Mouse (Mus musculus) MEL (cell line): ENCODE measurements around the gene Slc18a3.

Experiments used
- CTCF ChIP-seq, 3 experiments: IDR thresholded peaks in 2 of 3; conservative IDR thresholded peaks in 1 of 3; 2 replicates each; pipeline ENCODE4 v1.5.1; 2011 to 2012; ENCODE audit warnings: low read length in 3 of 3, low read depth in 2 of 3, mild to moderate bottlenecking in 2 of 3, improper control_type of control experiment in 1 of 3, inconsistent platforms in 1 of 3, mixed read lengths in 1 of 3, moderate library complexity in 1 of 3; ENCODE audit not compliant: control insufficient read depth in 1 of 3, insufficient read depth in 1 of 3, poor library complexity in 1 of 3, severe bottlenecking in 1 of 3
- ELF1 ChIP-seq: IDR thresholded peaks from 2 replicates; pipeline ENCODE4 v1.6.1; 2014; ENCODE audit warnings: low read depth, mild to moderate bottlenecking, inconsistent platforms, low read length, improper control_type of control experiment, moderate library complexity
- KAT2A ChIP-seq: conservative IDR thresholded peaks from 2 replicates; pipeline ENCODE4 v1.6.1; 2012; ENCODE audit warnings: low read depth, low read length, improper control_type of control experiment, inconsistent platforms
- MXI1 ChIP-seq: IDR thresholded peaks from 2 replicates; pipeline ENCODE4 v1.6.1; 2011; ENCODE audit warnings: mild to moderate bottlenecking, low read depth, low read length, improper control_type of control experiment
- POLR2A ChIP-seq, 2 experiments: IDR thresholded peaks; 2 replicates each; pipeline ENCODE4 v1.6.1; 2011 to 2012; ENCODE audit warnings: low read length in 2 of 2, mild to moderate bottlenecking in 2 of 2, control low read depth in 1 of 2, improper control_type of control experiment in 1 of 2, low read depth in 1 of 2, moderate library complexity in 1 of 2; ENCODE audit not compliant: control insufficient read depth in 1 of 2, insufficient read depth in 1 of 2, poor library complexity in 1 of 2
- POLR2AphosphoS2 ChIP-seq: IDR thresholded peaks from 2 replicates; pipeline ENCODE4 v1.6.1; 2011; ENCODE audit warnings: low read length, improper control_type of control experiment
- ZMIZ1 ChIP-seq: IDR thresholded peaks from 2 replicates; pipeline ENCODE4 v1.6.1; 2012; ENCODE audit warnings: low read depth, mild to moderate bottlenecking, inconsistent platforms, low read length, improper control_type of control experiment, moderate library complexity

DNA sequence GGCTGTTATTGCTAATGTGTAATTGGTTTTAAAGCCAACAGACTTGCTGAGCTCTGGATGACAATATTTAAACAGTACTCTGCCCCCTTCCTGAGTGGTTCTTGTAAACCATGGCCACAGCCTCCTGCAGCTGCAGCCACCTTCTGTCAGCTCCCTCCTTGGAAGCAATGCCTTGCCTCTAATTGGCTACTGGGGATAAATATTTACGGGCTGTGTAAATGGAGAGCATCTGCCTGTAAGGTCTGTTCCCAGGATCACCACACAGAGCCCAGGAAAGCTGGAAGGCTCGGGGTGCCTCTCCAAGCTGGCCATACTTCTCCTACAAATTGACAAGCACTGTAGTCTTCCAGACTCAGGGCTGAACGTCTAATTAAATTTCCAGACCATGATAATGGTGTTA lies 24.9 kb downstream of the Slc18a3 start:
- TF ChIP-seq ELF1 = no peak
- no peak for TF ChIP-seq CTCF (IDR thresholded peaks at IDR 0.05 in 2 of 3, conservative IDR thresholded peaks at IDR 0.05 in 1 of 3; ENCODE audit: control insufficient read depth in 1 of 3, insufficient read depth in 1 of 3, low read depth in 2 of 3, low read length in 3 of 3, poor library complexity in 1 of 3, severe bottlenecking in 1 of 3)
- no peak for TF ChIP-seq MXI1
- no peak for TF ChIP-seq ZMIZ1
- no peak for TF ChIP-seq KAT2A
- TF ChIP-seq POLR2A (IDR thresholded peaks at IDR 0.05; ENCODE audit: control insufficient read depth in 1 of 2, insufficient read depth in 1 of 2, low read depth in 1 of 2, low read length in 2 of 2, poor library complexity in 1 of 2) = no peak
- TF ChIP-seq POLR2AphosphoS2 = no peak
